Mouse (Mus musculus) intestine, embryonic 15.5 days (tissue): Measurements from ENCODE around the gene Lrrc9. TPM values are rescaled to one million over a fixed set of nuclear protein-coding genes. Genes with fewer than 3 reads are reported as not detected.

ENCODE experiments used
- ATAC-seq: fragments of 200-750 bp; cut with Nextera tagmentation; 2 replicates; pipeline ENCODE4 v1.8.0; 2017; ENCODE audit warnings: moderate TSS enrichment, moderate library complexity
- H3K27ac ChIP-seq: fragments of 300-500 bp; sonication (generic); 2 replicates; pipeline ENCODE4 v1.5.1; 2015; ENCODE audit warnings: mild to moderate bottlenecking, inconsistent platforms
- H3K27me3 ChIP-seq: fragments of 300-500 bp; sonication (generic); replicated peaks from 2 replicates; pipeline ENCODE4 v1.6.1; 2015; ENCODE audit warnings: inconsistent platforms
- H3K36me3 ChIP-seq: fragments of 300-500 bp; sonication (generic); 2 replicates; pipeline ENCODE4 v1.6.1; 2015; ENCODE audit warnings: inconsistent platforms
- H3K4me1 ChIP-seq: fragments of 300-500 bp; sonication (generic); replicated peaks from 2 replicates; pipeline ENCODE4 v1.6.1; 2015; ENCODE audit warnings: inconsistent platforms
- H3K4me2 ChIP-seq: fragments of 300-500 bp; sonication (generic); replicated peaks from 2 replicates; pipeline ENCODE4 v1.6.1; 2015; ENCODE audit warnings: mild to moderate bottlenecking, inconsistent platforms
- H3K4me3 ChIP-seq: fragments of 300-500 bp; sonication (generic); replicated peaks from 2 replicates; pipeline ENCODE4 v1.5.1; 2015; ENCODE audit warnings: inconsistent platforms
- H3K9ac ChIP-seq: fragments of 300-500 bp; sonication (generic); 2 replicates; pipeline ENCODE4 v1.6.1; 2015; ENCODE audit warnings: inconsistent platforms
- H3K9me3 ChIP-seq: fragments of 300-500 bp; sonication (generic); 2 replicates; pipeline ENCODE4 v1.6.1; 2016; ENCODE audit warnings: inconsistent platforms
- WGBS: fragments of 180-500 bp; shearing (Covaris S2); methylation state at CpG from one replicate; pipeline ENCODE4 v1.1.7; 2015; 5-methylcytosine and 5-hydroxymethylcytosine counted together
- polyA plus RNA-seq: library from polyadenylated mRNA; unstranded; fragments of >200 nt; fragmentation: Nextera tagmentation; extraction: Ambion mirVana; gene quantifications from 2 replicates; pipeline ENCODE4 v1.2.1, GENCODE M21; 2015

Gene Lrrc9
- polyA plus RNA-seq, 1 experiment from 2014 or later = 0.33 TPM

GRCm38 (mm10) chr12:72484872-72485271, 43.2 kb downstream of the Lrrc9 start:
- H3K4me3 ChIP-seq = no peak overlapping the region
- no peak overlapping the region for H3K9ac ChIP-seq
- H3K4me1 ChIP-seq = no peaks in the 10 kb centered on the region
- no peaks in the 10 kb centered on the region for H3K27me3 ChIP-seq
- no peak overlapping the region for H3K27ac ChIP-seq
- no peaks in the 10 kb centered on the region for H3K9me3 ChIP-seq
- ATAC-seq = no peak
- no peaks in the 10 kb centered on the region for H3K36me3 ChIP-seq
- no peak overlapping the region for H3K4me2 ChIP-seq

GRCm38 (mm10) chr12:72487498-72487897, 45.8 kb downstream of the Lrrc9 start:
- H3K4me3 ChIP-seq = no peak overlapping the region
- H3K9ac ChIP-seq = no peak overlapping the region
- ATAC-seq = no peak
- H3K36me3 ChIP-seq = no peaks in the 10 kb centered on the region
- H3K27ac ChIP-seq = no peak overlapping the region
- H3K9me3 ChIP-seq = no peaks in the 10 kb centered on the region
- WGBS = 61% methylated on average over 3 of the region's 3 CpGs
- H3K27me3 ChIP-seq = no peaks in the 10 kb centered on the region
- no peaks in the 10 kb centered on the region for H3K4me1 ChIP-seq
- no peak overlapping the region for H3K4me2 ChIP-seq

- no peak overlapping the region for H3K4me3 ChIP-seq
- WGBS = 78% methylated on average over 3 of the region's 3 CpGs
- H3K9ac ChIP-seq = no peak overlapping the region
- no peak overlapping the region for H3K4me2 ChIP-seq
- no peaks in the 10 kb centered on the region for H3K9me3 ChIP-seq
- H3K27ac ChIP-seq = no peak overlapping the region
- no peak for ATAC-seq
- H3K4me1 ChIP-seq = no peaks in the 10 kb centered on the region
- H3K27me3 ChIP-seq = no peaks in the 10 kb centered on the region
- no peaks in the 10 kb centered on the region for H3K36me3 ChIP-seq
Measured at GRCm38 (mm10) chr12:72489995-72490394, 48.3 kb downstream of the Lrrc9 start.

- no peaks in the 10 kb centered on the region for H3K27me3 ChIP-seq
- no peak overlapping the region for H3K4me3 ChIP-seq
- H3K27ac ChIP-seq = no peak overlapping the region
- H3K9me3 ChIP-seq = no peaks in the 10 kb centered on the region
- H3K36me3 ChIP-seq = no peaks in the 10 kb centered on the region
- H3K4me2 ChIP-seq = no peak overlapping the region
- no peaks in the 10 kb centered on the region for H3K4me1 ChIP-seq
- H3K9ac ChIP-seq = no peak overlapping the region
- no peak for ATAC-seq
- 56% methylated on average over 3 of the region's 3 CpGs for WGBS
Measured at GRCm38 (mm10) chr12:72491063-72491719, 49.5 kb downstream of the Lrrc9 start.

- H3K27ac ChIP-seq = no peak overlapping the region
- H3K36me3 ChIP-seq = no peaks in the 10 kb centered on the region
- WGBS = 74% methylated on average over 12 of the region's 12 CpGs
- H3K4me2 ChIP-seq = no peak overlapping the region
- no peaks in the 10 kb centered on the region for H3K27me3 ChIP-seq
- no peak overlapping the region for H3K9ac ChIP-seq
- no peaks in the 10 kb centered on the region for H3K9me3 ChIP-seq
- no peaks in the 10 kb centered on the region for H3K4me1 ChIP-seq
- H3K4me3 ChIP-seq = no peak overlapping the region
- ATAC-seq = no peak
Measured at GRCm38 (mm10) chr12:72496866-72497600, 55.4 kb downstream of the Lrrc9 start.

- Histone ChIP-seq H3K27ac (no peak overlapping the region), H3K4me1 (no peaks in the 10 kb centered on the region), H3K36me3 (no peaks in the 10 kb centered on the region), H3K27me3 (no peaks in the 10 kb centered on the region), H3K9ac (no peak overlapping the region), H3K4me3 (no peak overlapping the region), H3K9me3 (no peaks in the 10 kb centered on the region), H3K4me2 (no peak overlapping the region)
- ATAC-seq = no peak
- WGBS = 78% methylated on average over 7 of the region's 7 CpGs
Measured at GRCm38 (mm10) chr12:72509606-72510005, 67.9 kb downstream of the Lrrc9 start.

GRCm38 (mm10) chr12:72515446-72515845, 73.8 kb downstream of the Lrrc9 start:
- no peaks in the 10 kb centered on the region for H3K9me3 ChIP-seq
- 64% methylated on average over 3 of the region's 3 CpGs for WGBS
- no peaks in the 10 kb centered on the region for H3K4me1 ChIP-seq

GRCm38 (mm10) chr12:72518114-72518728, 76.6 kb downstream of the Lrrc9 start:
- WGBS = 87% methylated on average over 12 of the region's 12 CpGs
- Histone ChIP-seq H3K9me3 (no peaks in the 10 kb centered on the region), H3K27ac (no peak overlapping the region), H3K27me3 (no peaks in the 10 kb centered on the region), H3K4me3 (no peak overlapping the region), H3K36me3 (no peaks in the 10 kb centered on the region), H3K4me1 (no peaks in the 10 kb centered on the region), H3K4me2 (no peak overlapping the region), H3K9ac (no peak overlapping the region)
- no peak for ATAC-seq

More at GRCm38 (mm10) chr12:72515446-72515845, 73.8 kb downstream of the Lrrc9 start:
- no peak for ATAC-seq
- Histone ChIP-seq H3K9ac (no peak overlapping the region), H3K4me2 (no peak overlapping the region), H3K4me3 (no peak overlapping the region), H3K27me3 (no peaks in the 10 kb centered on the region), H3K27ac (no peak overlapping the region), H3K36me3 (no peaks in the 10 kb centered on the region)

GRCm38 (mm10) chr12:72519352-72519751, 77.7 kb downstream of the Lrrc9 start:
- no peaks in the 10 kb centered on the region for H3K9me3 ChIP-seq
- H3K4me3 ChIP-seq = no peak overlapping the region
- H3K4me2 ChIP-seq = no peak overlapping the region
- H3K27ac ChIP-seq = no peak overlapping the region
- no peak overlapping the region for H3K9ac ChIP-seq
- no peaks in the 10 kb centered on the region for H3K36me3 ChIP-seq
- no peaks in the 10 kb centered on the region for H3K27me3 ChIP-seq
- H3K4me1 ChIP-seq = no peaks in the 10 kb centered on the region
- ATAC-seq = no peak
- 64% methylated on average over 9 of the region's 9 CpGs for WGBS

GRCm38 (mm10) chr12:72519855-72520254, 78.2 kb downstream of the Lrrc9 start:
- Histone ChIP-seq H3K4me3 (no peak overlapping the region), H3K36me3 (no peaks in the 10 kb centered on the region), H3K4me2 (no peak overlapping the region), H3K4me1 (no peaks in the 10 kb centered on the region), H3K27ac (no peak overlapping the region), H3K9me3 (no peaks in the 10 kb centered on the region), H3K27me3 (no peaks in the 10 kb centered on the region), H3K9ac (no peak overlapping the region)
- 53% methylated on average over 5 of the region's 5 CpGs for WGBS
- no peak for ATAC-seq

- no peak overlapping the region for H3K27ac ChIP-seq
- no peaks in the 10 kb centered on the region for H3K9me3 ChIP-seq
- no peak for ATAC-seq
- no peaks in the 10 kb centered on the region for H3K36me3 ChIP-seq
- no peaks in the 10 kb centered on the region for H3K27me3 ChIP-seq
- H3K4me2 ChIP-seq = no peak overlapping the region
- H3K4me3 ChIP-seq = no peak overlapping the region
- no peak overlapping the region for H3K9ac ChIP-seq
- WGBS = 1% methylated on average over 2 of the region's 2 CpGs
- H3K4me1 ChIP-seq = no peaks in the 10 kb centered on the region
Measured at GRCm38 (mm10) chr12:72520645-72521044, 79.0 kb downstream of the Lrrc9 start.

- Histone ChIP-seq H3K27ac (no peak overlapping the region), H3K27me3 (no peaks in the 10 kb centered on the region), H3K36me3 (no peaks in the 10 kb centered on the region), H3K9ac (no peak overlapping the region), H3K9me3 (no peaks in the 10 kb centered on the region), H3K4me2 (no peak overlapping the region), H3K4me3 (no peak overlapping the region), H3K4me1 (no peaks in the 10 kb centered on the region)
- WGBS = 76% methylated on average over 4 of the region's 4 CpGs
- ATAC-seq = no peak
Measured at GRCm38 (mm10) chr12:72525588-72525987, 83.9 kb downstream of the Lrrc9 start.
